Mouse (Mus musculus) heart, embryonic 12.5 days (tissue): ENCODE data around the gene Map3k14. TPM values are rescaled to one million over a fixed set of nuclear protein-coding genes. Genes with fewer than 3 reads are reported as not detected.

Source experiments
- ATAC-seq: fragments of 200-750 bp; cut with Nextera tagmentation; 2 replicates; pipeline ENCODE4 v1.8.0; 2017; ENCODE audit warnings: moderate TSS enrichment, moderate library complexity; ENCODE audit not compliant: insufficient number of reproducible peaks, low FRiP score
- H3K27ac ChIP-seq: fragments of 300-500 bp; sonication (generic); 2 replicates; pipeline ENCODE4 v1.5.1; 2016; ENCODE audit warnings: mild to moderate bottlenecking, moderate library complexity; ENCODE audit not compliant: poor library complexity, severe bottlenecking
- H3K27me3 ChIP-seq: fragments of 300-500 bp; sonication (generic); replicated peaks from 2 replicates; pipeline ENCODE4 v1.6.1; 2016; ENCODE audit warnings: mild to moderate bottlenecking, moderate library complexity
- H3K36me3 ChIP-seq: fragments of 300-500 bp; sonication (generic); 2 replicates; pipeline ENCODE4 v1.6.1; 2016; ENCODE audit warnings: mild to moderate bottlenecking, moderate library complexity
- H3K4me1 ChIP-seq: fragments of 300-500 bp; sonication (generic); replicated peaks from 2 replicates; pipeline ENCODE4 v1.6.1; 2016; ENCODE audit warnings: mild to moderate bottlenecking
- H3K4me2 ChIP-seq: fragments of 300-500 bp; sonication (generic); 2 replicates; pipeline ENCODE4 v1.6.1; 2016; ENCODE audit warnings: mild to moderate bottlenecking, moderate library complexity
- H3K4me3 ChIP-seq: fragments of 300-500 bp; sonication (generic); 2 replicates; pipeline ENCODE4 v1.5.1; 2016; ENCODE audit warnings: mild to moderate bottlenecking
- H3K9ac ChIP-seq: fragments of 300-500 bp; sonication (generic); 2 replicates; pipeline ENCODE4 v1.6.1; 2016; ENCODE audit warnings: mild to moderate bottlenecking, moderate library complexity
- H3K9me3 ChIP-seq: fragments of 300-500 bp; sonication (generic); replicated peaks from 2 replicates; pipeline ENCODE4 v1.6.1; 2016; ENCODE audit warnings: mild to moderate bottlenecking, moderate library complexity
- WGBS: fragments of 180-500 bp; shearing (Covaris S2); methylation state at CpG from one replicate; pipeline ENCODE4 v1.1.7; 2016; 5-methylcytosine and 5-hydroxymethylcytosine counted together
- polyA plus RNA-seq: library from polyadenylated mRNA; unstranded; fragments of >200 nt; fragmentation: Nextera tagmentation; extraction: Ambion mirVana; gene quantifications from 2 replicates; pipeline ENCODE4 v1.2.1, GENCODE M21; 2016

The Map3k14 gene
- 2.0 and 2.6 TPM in 2 replicates for polyA plus RNA-seq

DNA sequence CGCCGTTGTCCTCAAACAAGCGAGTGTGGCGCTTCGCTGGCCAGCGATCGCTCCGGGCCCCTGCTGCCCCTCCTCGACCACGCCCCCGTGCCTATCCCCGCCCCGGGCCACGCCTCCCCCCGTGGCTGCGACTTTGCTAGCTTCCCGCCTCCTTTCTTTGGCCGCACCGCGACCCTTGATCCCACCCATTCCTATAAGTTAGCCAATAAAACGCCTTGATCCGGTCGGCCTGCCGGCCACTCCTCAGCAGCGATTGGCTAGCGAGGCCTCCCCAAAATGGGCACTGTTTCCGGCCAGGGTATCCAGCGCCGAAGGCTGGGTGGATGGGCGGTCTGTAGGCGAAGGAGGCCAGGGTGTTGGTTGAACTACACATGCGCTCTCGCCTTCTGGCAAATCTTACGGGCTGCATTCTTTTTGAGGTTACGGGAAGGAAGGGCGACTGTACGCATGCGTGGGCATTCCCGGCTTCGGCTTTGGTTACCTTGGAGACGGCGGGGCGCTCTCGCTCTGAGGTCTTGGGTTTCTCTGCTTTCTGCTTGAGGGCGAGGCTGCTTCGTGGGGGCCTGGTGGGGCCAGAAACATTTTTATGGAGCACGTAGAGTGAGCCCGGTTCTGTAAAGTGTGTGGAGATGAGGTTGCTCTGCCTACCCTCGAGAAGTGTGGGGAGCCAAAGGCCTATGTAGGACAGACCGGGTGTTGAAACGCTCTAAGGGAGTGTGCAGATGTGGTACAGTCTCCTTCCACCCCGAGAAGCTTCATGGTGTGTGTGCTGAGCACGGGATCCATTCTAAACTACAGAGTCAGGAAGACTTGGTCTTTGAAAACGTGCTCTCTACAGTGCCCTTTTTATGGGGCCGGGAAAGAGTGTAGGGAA lies at the start of gene Map3k14:
Map3k14 (minus strand) TSS at position 127 of the 874 bp plus-strand sequence.
- peaks cover 28% of the 10 kb centered on the region for H3K4me1 ChIP-seq
- H3K36me3 ChIP-seq, result no peaks in the 10 kb centered on the region
- H3K27me3 ChIP-seq, result no peaks in the 10 kb centered on the region
- peak within 1 kb of the TSS; percentile 86 for H3K4me2 ChIP-seq
- H3K4me3 ChIP-seq, result peak within 1 kb of the TSS; percentile 57
- peak; percentile 97 for ATAC-seq
- H3K9me3 ChIP-seq, result no peaks in the 10 kb centered on the region
- WGBS, result 1% methylated on average over 55 of the region's 55 CpGs
- H3K27ac ChIP-seq, result peak within 1 kb of the TSS; percentile 73
- peak within 1 kb of the TSS; percentile 77 for H3K9ac ChIP-seq

DNA sequence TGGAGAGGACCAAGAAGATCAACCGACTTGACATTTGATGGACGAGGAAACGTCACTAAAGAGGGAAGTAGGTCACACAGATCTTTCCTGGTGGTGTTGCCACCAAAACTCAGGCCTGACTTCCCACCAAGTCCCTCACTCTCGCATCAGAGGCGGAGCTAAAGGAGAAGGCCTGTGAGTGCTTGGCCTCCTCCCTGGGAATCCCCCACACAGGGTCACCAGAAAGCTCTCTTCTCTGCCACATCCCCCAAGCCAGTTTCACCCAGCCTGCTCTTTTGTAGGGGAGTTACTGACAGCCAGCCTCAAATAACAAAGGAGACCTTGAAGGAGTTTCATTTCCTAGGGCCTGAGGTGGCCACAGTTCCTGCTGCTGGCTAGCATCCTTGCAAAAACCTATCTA lies 48.1 kb upstream of the Map3k14 start:
- Histone ChIP-seq H3K27ac (no peak overlapping the region), H3K4me3 (no peak overlapping the region), H3K4me1 (peaks cover 18% of the 10 kb centered on the region), H3K27me3 (0 out of 2 replicates have a peak, but pooled peaks cover 5% of the 10 kb centered on the region), H3K9ac (no peak overlapping the region), H3K4me2 (no peak overlapping the region), H3K36me3 (no peaks in the 10 kb centered on the region), H3K9me3 (no peaks in the 10 kb centered on the region)
- ATAC-seq, result no peak
- 74% methylated on average over 5 of the region's 5 CpGs for WGBS

DNA sequence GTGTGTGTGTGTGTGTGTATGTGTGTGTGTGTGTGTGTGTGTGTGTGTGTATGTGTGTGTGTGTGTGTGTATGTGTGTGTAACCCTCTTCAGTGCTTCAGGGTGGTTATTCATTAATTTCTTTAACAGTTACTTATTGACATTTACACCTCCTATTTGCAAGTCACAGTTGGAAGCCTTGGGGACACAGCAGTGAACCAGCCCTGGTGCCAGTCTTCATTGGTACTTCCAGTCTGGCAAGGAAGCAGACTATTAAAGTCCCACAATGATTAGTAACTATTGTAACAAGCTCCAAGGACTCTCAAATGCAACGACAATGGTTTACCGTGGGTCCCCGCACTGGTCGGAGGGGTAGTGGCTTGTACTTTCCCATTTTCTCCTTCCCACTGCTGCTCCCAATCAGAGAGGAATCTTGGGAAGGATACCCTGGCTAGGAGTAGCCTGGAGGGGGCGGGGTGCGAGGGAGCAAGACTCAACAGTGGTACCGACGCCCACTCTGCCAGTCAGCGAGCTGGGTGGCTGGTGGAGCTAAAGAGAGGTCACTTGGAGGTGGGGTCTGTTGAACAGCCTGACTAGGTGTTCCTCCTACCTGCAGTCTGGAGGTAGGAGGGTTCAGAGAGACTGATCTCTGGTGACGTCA lies 47.6 kb upstream of the Map3k14 start:
- H3K4me3 ChIP-seq, result no peak overlapping the region
- peaks cover 18% of the 10 kb centered on the region for H3K4me1 ChIP-seq
- no peak overlapping the region for H3K9ac ChIP-seq
- H3K9me3 ChIP-seq, result no peaks in the 10 kb centered on the region
- no peak for ATAC-seq
- 0 out of 2 replicates have a peak, but pooled peaks cover 5% of the 10 kb centered on the region for H3K27me3 ChIP-seq
- no peak overlapping the region for H3K4me2 ChIP-seq
- no peak overlapping the region for H3K27ac ChIP-seq
- H3K36me3 ChIP-seq, result no peaks in the 10 kb centered on the region
- 74% methylated on average over 10 of the region's 10 CpGs for WGBS

DNA sequence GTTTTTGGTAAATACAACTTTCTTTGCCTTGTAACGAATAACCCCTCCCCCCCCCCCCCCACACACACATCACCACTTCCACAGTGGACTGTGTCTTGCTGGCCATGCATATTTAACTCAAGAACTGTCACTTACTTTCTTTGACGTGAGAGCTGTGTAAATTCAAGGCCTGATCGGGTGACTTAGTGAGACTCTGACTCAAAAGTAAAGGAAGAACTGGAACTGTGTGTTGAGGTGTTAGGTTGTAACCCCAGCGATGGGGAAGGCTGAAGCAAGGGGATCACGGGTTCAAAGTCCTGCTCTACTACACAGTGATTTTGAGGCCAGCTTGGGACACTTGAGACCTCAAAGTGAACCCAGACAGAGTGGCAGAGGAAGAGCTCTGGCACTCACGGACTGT lies 46.3 kb upstream of the Map3k14 start:
- no peaks in the 10 kb centered on the region for H3K36me3 ChIP-seq
- H3K27me3 ChIP-seq, result no peaks in the 10 kb centered on the region
- WGBS, result 78% methylated on average over 6 of the region's 6 CpGs
- no peak for ATAC-seq
- no peak overlapping the region for H3K4me2 ChIP-seq
- H3K4me1 ChIP-seq, result peaks cover 18% of the 10 kb centered on the region
- no peak overlapping the region for H3K27ac ChIP-seq
- no peak overlapping the region for H3K9ac ChIP-seq
- no peaks in the 10 kb centered on the region for H3K9me3 ChIP-seq
- H3K4me3 ChIP-seq, result no peak overlapping the region

DNA sequence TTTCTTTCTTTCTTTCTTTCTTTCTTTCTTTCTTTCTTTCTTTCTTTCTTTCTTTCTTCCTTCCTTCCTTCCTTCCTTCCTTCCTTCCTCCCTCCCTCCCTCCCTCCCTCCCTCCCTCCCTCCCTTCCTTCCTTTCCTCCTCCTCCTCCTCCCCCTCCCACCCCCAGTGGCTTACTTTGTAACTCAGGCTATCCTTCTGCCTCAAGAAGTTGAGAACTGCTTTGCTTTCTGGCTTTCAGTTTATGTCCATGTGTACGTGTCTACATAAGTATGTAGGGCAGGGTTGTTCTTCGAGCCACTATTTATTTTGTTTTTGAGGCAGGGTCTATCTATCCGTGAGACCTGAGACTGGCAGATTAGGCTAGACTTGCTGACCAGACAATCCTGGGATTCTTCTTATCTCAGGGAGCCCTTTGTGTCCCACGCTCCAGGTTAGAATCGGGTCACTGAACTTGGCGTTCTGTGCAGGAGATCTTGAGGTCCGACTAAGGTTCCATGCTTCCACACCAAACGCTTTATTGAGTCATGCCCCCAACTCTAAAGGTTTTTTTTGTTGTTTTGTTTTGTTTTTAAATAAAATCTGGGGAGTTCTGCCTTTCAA lies 45.5 kb upstream of the Map3k14 start:
- H3K4me1 ChIP-seq, result peaks cover 22% of the 10 kb centered on the region
- no peak for ATAC-seq
- H3K27ac ChIP-seq, result peak overlapping the region; percentile 74; the same call in 1 of the 2 replicates
- H3K4me2 ChIP-seq, result peak overlapping the region; percentile 75; the same call in 1 of the 2 replicates
- H3K27me3 ChIP-seq, result no peaks in the 10 kb centered on the region
- H3K4me3 ChIP-seq, result no peak overlapping the region
- WGBS, result 43% methylated on average over 8 of the region's 8 CpGs
- no peaks in the 10 kb centered on the region for H3K36me3 ChIP-seq
- no peaks in the 10 kb centered on the region for H3K9me3 ChIP-seq
- no peak overlapping the region for H3K9ac ChIP-seq

DNA sequence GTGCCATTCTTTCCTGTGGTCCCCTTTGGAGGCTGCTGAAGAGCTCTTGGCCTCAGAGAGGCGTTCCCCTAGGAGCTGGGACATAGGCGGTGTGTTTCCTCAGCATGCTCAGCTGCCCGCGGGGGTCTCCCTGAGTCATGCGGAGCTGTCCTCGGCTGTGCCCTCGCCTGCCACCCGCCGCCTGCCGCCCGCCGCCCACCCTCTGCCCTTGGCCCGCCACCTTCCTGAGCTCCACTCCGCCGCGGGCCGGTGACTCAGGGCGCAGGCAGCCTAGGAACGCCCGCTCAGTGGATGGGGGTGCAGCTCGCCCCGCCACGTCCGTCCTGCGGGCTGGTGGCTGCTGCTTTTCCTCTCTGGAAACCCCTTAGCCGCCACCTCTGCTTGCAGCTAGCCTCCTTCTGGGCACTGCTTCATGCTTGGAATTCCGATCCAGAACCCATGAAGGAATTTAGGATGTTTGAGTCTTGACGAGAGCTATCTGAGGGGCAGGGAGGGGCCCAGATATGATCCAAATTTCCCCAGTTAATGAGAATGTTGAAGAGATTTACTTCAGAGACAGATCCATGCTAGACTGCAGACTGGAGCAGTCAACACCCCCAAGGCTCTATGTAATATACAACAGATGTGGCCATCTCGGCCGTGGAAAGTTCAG lies 44.8 kb upstream of the Map3k14 start:
- Histone ChIP-seq H3K4me1 (peaks cover 22% of the 10 kb centered on the region), H3K4me3 (peak overlapping the region; percentile 35), H3K9me3 (no peaks in the 10 kb centered on the region), H3K36me3 (no peaks in the 10 kb centered on the region), H3K4me2 (peak overlapping the region; percentile 75), H3K27me3 (no peaks in the 10 kb centered on the region), H3K9ac (peak overlapping the region; percentile 49), H3K27ac (peak overlapping the region; percentile 74)
- 2% methylated on average over 30 of the region's 30 CpGs for WGBS
- peak; percentile 80 for ATAC-seq

DNA sequence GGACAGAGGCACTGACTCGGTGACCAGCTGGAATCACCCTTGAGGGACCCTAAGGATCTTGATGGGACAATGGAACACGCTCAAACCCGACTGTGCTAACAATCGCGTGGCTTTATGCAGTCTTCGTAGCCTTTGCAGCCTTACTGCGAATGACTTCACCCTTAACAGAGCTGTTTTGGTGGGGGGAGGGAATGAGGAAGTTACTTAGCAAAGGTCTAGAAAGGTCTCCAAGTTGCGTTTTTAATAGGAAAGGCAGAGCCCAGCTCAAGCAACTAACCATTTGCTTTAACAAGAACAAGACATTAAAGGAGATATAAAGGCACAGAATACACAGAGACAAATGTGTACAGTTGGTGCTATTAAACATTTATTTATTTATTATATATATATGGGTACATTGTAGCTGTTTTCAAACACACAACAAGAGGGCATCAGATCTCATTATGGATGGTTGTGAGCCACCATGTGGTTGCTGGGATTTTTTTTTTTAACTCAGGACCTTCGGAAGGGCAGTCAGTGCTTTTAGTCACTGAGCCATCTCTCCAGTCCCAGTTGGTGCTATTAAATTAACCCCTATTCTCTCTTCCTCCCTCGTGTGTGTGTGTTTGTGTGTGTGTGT lies 42.8 kb upstream of the Map3k14 start:
- WGBS, result 73% methylated on average over 10 of the region's 10 CpGs
- Histone ChIP-seq H3K27me3 (no peaks in the 10 kb centered on the region; the same call in 1 of the 2 replicates), H3K36me3 (no peaks in the 10 kb centered on the region)

DNA sequence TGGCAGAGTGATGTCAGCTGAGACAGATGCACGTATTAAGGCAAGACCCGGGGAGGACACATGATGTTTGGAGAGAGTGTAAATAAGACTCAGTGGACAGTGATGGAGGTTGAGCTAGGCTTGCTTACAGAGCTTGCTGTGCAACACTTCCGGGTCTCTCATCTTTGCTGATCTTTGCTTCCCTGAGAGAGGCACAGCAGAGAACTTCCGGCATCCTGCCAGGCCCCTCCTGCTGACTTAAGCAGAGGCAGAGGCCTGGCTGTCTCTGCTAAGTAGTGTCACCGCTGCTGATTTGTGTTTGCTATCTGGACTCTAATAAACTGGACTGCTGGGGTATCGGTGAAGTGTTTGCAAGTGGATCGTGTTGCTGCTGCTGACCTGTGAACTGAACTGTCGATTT lies 40.6 kb upstream of the Map3k14 start:
- no peaks in the 10 kb centered on the region; the same call in 1 of the 2 replicates for H3K27me3 ChIP-seq
- no peaks in the 10 kb centered on the region for H3K36me3 ChIP-seq
- no peak for ATAC-seq
- H3K9me3 ChIP-seq, result no peaks in the 10 kb centered on the region
- no peak overlapping the region for H3K27ac ChIP-seq
- 53% methylated on average over 8 of the region's 8 CpGs for WGBS
- H3K4me1 ChIP-seq, result peaks cover 26% of the 10 kb centered on the region
- no peak overlapping the region for H3K4me2 ChIP-seq
- H3K4me3 ChIP-seq, result no peak overlapping the region
- H3K9ac ChIP-seq, result no peak overlapping the region

More for the DNA sequence above, 42.8 kb upstream of the Map3k14 start:
- peaks cover 27% of the 10 kb centered on the region for H3K4me1 ChIP-seq
- H3K27ac ChIP-seq, result no peak overlapping the region
- H3K4me2 ChIP-seq, result no peak overlapping the region
- no peak overlapping the region for H3K9ac ChIP-seq
- H3K9me3 ChIP-seq, result no peaks in the 10 kb centered on the region
- ATAC-seq, result no peak
- H3K4me3 ChIP-seq, result no peak overlapping the region

DNA sequence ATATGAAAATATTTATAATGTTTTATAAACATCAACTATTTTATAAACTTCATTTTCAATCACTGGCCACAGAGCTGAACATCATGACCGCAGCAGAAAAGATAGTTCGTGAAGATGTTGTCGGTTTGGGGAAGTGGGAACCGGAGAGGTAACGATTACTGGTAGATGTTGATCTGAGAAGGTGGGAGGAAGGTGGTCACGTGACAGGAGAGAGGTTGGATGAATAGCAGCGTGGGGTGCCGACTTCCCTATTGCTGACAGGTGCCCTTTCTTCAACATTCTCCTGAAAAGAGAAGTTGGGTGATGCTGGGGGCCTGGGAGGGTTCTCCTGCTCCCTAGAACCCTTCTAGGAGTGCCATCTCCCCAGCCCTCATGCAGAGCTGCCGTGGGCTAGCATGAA lies 37.3 kb upstream of the Map3k14 start:
- Histone ChIP-seq H3K27me3 (no peaks in the 10 kb centered on the region; the same call in 1 of the 2 replicates), H3K4me3 (no peak overlapping the region), H3K4me1 (0 out of 2 replicates have a peak, but pooled peaks cover 9% of the 10 kb centered on the region), H3K27ac (no peak overlapping the region), H3K9me3 (no peaks in the 10 kb centered on the region; the same call in 1 of the 2 replicates), H3K9ac (no peak overlapping the region), H3K36me3 (no peaks in the 10 kb centered on the region), H3K4me2 (no peak overlapping the region)
- whole genome bisulfite sequencing, result 80% methylated on average over 9 of the region's 9 CpGs
- no peak for ATAC-seq

DNA sequence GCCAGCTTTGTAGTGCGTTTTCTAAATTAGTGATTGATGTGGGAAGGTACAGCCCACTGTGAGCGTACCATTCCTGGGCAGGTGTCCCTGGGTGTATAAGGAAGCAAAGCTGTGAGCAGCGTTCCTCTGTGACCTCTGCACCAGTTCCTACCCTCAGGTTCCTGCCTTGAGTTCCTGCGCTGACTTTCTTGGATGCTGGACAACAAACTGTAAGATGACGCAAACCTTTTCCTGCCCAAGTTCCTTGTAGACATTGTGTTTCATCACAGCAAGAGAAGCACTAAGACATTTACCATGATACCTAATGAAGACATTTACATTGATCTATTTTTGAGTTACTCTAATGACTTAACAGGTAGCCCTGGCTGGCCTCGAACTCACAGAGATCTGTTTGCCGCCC lies 27.5 kb upstream of the Map3k14 start:
- Histone ChIP-seq H3K4me3 (no peak overlapping the region), H3K9me3 (no peaks in the 10 kb centered on the region), H3K4me1 (peaks cover 13% of the 10 kb centered on the region), H3K27me3 (no peaks in the 10 kb centered on the region), H3K36me3 (no peaks in the 10 kb centered on the region), H3K27ac (no peak overlapping the region), H3K9ac (no peak overlapping the region), H3K4me2 (no peak overlapping the region)
- ATAC-seq, result no peak
- WGBS, result 88% methylated on average over 7 of the region's 7 CpGs
